Mouse (Mus musculus): ENCODE measurements around the gene Sec14l1. TPM values are rescaled to one million over a fixed set of nuclear protein-coding genes. Genes with fewer than 3 reads are reported as not detected.
A peak's percentile ranks its signal among the peaks of the same experiment; 100 is the strongest.

The Sec14l1 gene
- polyA plus RNA-seq, 1 experiment from 2014 or later: 60.7 TPM

DNA sequence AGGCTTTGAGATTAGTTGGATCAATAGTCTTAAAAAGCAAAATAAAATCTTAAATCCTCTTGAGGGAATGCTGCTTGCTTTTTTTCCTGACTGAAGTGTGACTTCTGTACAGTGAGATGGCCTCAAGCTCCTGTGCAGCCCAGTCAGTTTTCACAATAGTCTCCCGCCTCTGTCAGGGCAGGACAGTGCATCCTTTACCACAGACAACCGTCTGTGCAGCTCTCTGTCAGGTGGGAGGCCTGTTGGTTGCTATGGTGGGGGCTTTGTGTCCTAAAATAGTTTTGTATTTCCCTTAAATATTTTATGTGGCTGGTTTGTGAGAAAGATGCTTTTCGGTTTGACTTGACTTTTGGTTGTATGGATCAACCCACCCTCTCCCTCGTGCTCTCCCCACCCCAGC is 3.3 kb downstream of the Sec14l1 start:
- Histone ChIP-seq H3K27me3 (ENCODE audit: control insufficient read depth, insufficient read depth, low read depth, low read length) (no peaks in the 10 kb centered on the region), H3K9ac (ENCODE audit: low read depth, low read length) (peak overlapping the region; percentile 39; the same call in 1 of the 2 replicates), H3K4me3 (ENCODE audit: low read depth, low read length) (no peak overlapping the region), H3K4me2 (ENCODE audit: low read length) (peak overlapping the region; percentile 13; the same call in 1 of the 2 replicates), H3K36me3 (ENCODE audit: control insufficient read depth, insufficient read depth, low read length) (no peaks in the 10 kb centered on the region), H3K4me1 (ENCODE audit: control insufficient read depth, insufficient read depth, low read length) (peaks cover 55% of the 10 kb centered on the region), H3K9me3 (replicated peaks; ENCODE audit: control insufficient read depth, low read length, poor library complexity, severe bottlenecking) (no peaks in the 10 kb centered on the region), H3K27ac (ENCODE audit: low read length) (no peak overlapping the region)
- no peak for ATAC-seq
- 59% methylated on average over 4 of the region's 4 CpGs for WGBS

DNA sequence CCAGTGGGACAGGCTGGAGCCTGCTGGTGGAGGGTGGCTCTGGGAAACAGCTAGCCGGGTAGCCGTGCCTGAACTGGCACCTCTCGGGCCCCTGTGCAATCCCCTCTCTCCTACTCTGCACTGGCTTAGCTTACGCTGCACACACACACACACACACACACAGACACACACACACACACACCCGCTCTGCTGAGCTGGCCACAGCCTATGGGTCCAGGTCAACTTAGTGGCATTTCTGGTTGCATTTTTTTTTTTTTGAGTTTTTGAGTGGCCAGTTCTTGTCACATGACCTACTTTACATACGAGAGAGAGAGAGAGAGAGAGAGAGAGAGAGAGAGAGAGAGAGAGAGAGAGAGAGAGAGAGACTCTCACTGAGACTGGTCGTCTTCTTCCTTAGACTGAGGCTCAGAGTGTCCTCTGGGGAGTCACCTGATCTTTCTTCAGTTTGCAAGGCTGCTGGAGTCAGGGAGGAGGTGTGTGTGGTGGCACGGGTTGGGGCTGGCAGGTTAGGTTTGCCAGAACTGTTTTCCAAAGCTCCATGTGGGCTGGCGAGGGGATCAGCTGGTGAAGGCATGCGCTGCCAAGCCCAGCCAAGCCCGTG is 3.9 kb downstream of the Sec14l1 start:
- WGBS: 33% methylated on average over 11 of the region's 11 CpGs

DNA sequence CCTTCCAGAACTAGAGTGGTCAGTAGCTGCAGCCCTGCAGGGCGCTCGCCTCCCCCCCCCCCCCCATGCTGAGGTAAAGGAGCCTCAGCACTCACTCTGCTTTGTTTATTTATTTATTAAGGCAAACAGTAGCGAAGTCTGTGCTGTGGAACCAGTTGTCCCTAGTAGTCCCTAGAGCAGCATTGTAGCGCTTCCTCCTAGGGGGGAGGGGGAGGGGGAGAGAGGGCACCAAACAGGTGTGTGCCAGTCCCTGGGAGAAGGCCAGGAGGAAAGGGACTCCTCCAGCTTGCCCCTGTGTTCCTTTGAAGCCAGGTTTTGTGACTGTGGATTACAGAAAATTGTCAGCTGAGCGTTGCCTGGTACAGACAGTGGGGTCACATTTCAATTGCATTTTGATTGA is 4.8 kb downstream of the Sec14l1 start:
- Histone ChIP-seq H3K4me3 (ENCODE audit: low read depth, low read length) (no peak overlapping the region), H3K4me2 (ENCODE audit: low read length) (no peak overlapping the region), H3K4me1 (ENCODE audit: control insufficient read depth, insufficient read depth, low read length) (peaks cover 58% of the 10 kb centered on the region), H3K36me3 (ENCODE audit: control insufficient read depth, insufficient read depth, low read length) (no peaks in the 10 kb centered on the region), H3K9ac (ENCODE audit: low read depth, low read length) (no peak overlapping the region), H3K9me3 (replicated peaks; ENCODE audit: control insufficient read depth, low read length, poor library complexity, severe bottlenecking) (no peaks in the 10 kb centered on the region), H3K27me3 (ENCODE audit: control insufficient read depth, insufficient read depth, low read depth, low read length) (no peaks in the 10 kb centered on the region), H3K27ac (ENCODE audit: low read length) (no peak overlapping the region)
- WGBS: 59% methylated on average over 5 of the region's 5 CpGs
- no peak for ATAC-seq

More for the DNA sequence above, 3.9 kb downstream of the Sec14l1 start:
- Histone ChIP-seq H3K36me3 (ENCODE audit: control insufficient read depth, insufficient read depth, low read length) (no peaks in the 10 kb centered on the region), H3K4me3 (ENCODE audit: low read depth, low read length) (no peak overlapping the region), H3K9me3 (replicated peaks; ENCODE audit: control insufficient read depth, low read length, poor library complexity, severe bottlenecking) (no peaks in the 10 kb centered on the region), H3K27me3 (ENCODE audit: control insufficient read depth, insufficient read depth, low read depth, low read length) (no peaks in the 10 kb centered on the region), H3K9ac (ENCODE audit: low read depth, low read length) (peak overlapping the region; percentile 39; the same call in 1 of the 2 replicates), H3K27ac (ENCODE audit: low read length) (no peak overlapping the region), H3K4me1 (ENCODE audit: control insufficient read depth, insufficient read depth, low read length) (peaks cover 60% of the 10 kb centered on the region), H3K4me2 (ENCODE audit: low read length) (peak overlapping the region; percentile 13; the same call in 1 of the 2 replicates)
- ATAC-seq: no peak

DNA sequence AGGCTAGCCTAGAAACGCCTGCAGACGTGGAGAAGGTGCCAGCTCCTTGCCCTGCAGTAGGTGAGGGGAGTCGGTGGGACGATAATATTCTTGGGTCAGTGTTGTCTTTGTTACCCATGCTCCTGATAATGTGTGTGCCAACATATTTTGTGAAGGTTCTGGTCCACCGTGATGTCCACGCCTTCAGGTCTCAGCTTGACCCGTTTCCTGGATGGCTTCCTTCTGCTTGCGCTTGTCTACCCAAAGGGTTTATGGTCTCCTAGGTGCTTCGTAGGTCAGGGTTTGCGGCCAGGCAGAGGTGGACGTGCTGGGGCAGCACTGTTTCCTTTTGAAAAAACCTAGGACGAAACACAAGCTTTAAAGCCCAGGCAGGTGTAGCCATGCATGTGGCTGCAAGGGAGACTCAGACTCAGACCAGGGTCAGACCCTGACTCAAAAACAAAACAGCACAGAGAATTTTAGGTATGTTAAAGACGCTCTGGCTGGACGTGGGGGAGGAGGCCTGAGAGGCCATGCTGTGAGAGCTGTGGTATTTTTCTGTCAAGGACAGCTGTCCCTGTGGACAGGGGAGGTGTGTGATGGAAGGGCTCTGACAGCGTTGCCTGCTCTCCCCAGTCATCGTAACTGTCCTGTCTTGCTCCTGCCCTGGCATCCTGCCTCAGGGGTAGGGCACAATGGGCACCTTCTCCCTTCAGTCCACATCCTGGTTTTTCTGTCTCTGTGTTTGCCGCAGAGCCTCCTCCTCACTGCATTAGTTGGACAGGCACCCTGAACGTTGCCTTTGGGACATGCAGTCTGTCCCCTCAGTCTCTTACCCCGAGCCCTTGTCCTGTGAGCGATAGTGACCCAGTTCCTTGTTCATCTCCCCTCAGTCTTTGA is 5.6 kb downstream of the Sec14l1 start:
- Histone ChIP-seq H3K4me1 (ENCODE audit: control insufficient read depth, insufficient read depth, low read length) (peaks cover 58% of the 10 kb centered on the region), H3K27ac (ENCODE audit: low read length) (no peak overlapping the region), H3K36me3 (ENCODE audit: control insufficient read depth, insufficient read depth, low read length) (no peaks in the 10 kb centered on the region), H3K9ac (ENCODE audit: low read depth, low read length) (peak overlapping the region; percentile 45), H3K27me3 (ENCODE audit: control insufficient read depth, insufficient read depth, low read depth, low read length) (no peaks in the 10 kb centered on the region), H3K9me3 (replicated peaks; ENCODE audit: control insufficient read depth, low read length, poor library complexity, severe bottlenecking) (no peaks in the 10 kb centered on the region), H3K4me3 (ENCODE audit: low read depth, low read length) (no peak overlapping the region), H3K4me2 (ENCODE audit: low read length) (0 out of 2 replicates have a peak overlapping the region, but pooled peaks have one; percentile 3)
- 54% methylated on average over 20 of the region's 20 CpGs for WGBS
- ATAC-seq: no peak

DNA sequence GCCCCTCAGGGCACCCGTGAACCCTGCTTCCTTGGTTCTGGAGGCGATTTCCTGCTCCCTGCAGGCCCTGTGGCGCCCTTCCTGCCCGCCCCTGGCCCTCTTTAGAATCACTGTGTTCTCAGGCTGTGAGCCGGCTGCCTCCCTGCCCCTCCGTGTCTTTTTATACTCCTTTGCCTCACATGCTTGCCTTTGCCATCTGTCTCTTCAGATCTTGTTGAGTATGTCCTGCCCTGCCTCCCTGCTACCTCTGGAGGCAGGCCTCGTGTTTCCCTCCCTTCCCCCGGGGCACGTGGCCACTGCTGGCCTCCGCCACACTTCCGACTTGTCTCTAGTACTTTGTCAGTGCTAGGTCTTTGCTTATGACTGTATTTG is 6.2 kb downstream of the Sec14l1 start:
- H3K4me1 ChIP-seq (ENCODE audit: control insufficient read depth, insufficient read depth, low read length): peaks cover 54% of the 10 kb centered on the region
- no peak overlapping the region for H3K4me3 ChIP-seq (ENCODE audit: low read depth, low read length)
- no peak overlapping the region for H3K27ac ChIP-seq (ENCODE audit: low read length)
- no peaks in the 10 kb centered on the region for H3K27me3 ChIP-seq (ENCODE audit: control insufficient read depth, insufficient read depth, low read depth, low read length)
- 0 out of 2 replicates have a peak overlapping the region, but pooled peaks have one; percentile 3 for H3K4me2 ChIP-seq (ENCODE audit: low read length)
- H3K9ac ChIP-seq (ENCODE audit: low read depth, low read length): peak overlapping the region; percentile 45; the same call in 1 of the 2 replicates
- ATAC-seq: no peak
- 41% methylated on average over 11 of the region's 11 CpGs for WGBS
- H3K9me3 ChIP-seq (replicated peaks; ENCODE audit: control insufficient read depth, low read length, poor library complexity, severe bottlenecking): no peaks in the 10 kb centered on the region
- no peaks in the 10 kb centered on the region for H3K36me3 ChIP-seq (ENCODE audit: control insufficient read depth, insufficient read depth, low read length)

DNA sequence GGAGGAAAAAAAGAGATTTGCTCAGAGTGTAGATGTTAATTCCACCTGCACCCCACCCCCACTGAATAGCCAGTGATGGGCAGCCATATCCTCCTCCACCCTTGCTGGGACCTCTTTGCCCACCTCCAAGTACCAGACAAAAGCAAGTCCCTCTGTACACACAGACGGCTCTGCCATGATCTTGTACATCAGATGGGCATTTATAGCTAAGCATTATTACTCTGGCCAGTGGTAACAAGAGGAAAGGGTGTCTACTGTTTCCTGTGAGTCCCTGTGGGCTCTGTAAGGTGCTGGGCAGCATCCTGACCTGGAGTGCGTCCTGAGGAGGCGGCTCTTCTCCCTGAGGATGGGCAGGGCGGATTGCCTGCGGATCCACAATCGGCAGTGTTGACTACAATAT is 7.0 kb downstream of the Sec14l1 start:
- Histone ChIP-seq H3K4me1 (ENCODE audit: control insufficient read depth, insufficient read depth, low read length) (peaks cover 46% of the 10 kb centered on the region), H3K9ac (ENCODE audit: low read depth, low read length) (no peak overlapping the region), H3K27me3 (ENCODE audit: control insufficient read depth, insufficient read depth, low read depth, low read length) (no peaks in the 10 kb centered on the region), H3K27ac (ENCODE audit: low read length) (no peak overlapping the region), H3K36me3 (ENCODE audit: control insufficient read depth, insufficient read depth, low read length) (no peaks in the 10 kb centered on the region), H3K4me3 (ENCODE audit: low read depth, low read length) (no peak overlapping the region), H3K9me3 (replicated peaks; ENCODE audit: control insufficient read depth, low read length, poor library complexity, severe bottlenecking) (no peaks in the 10 kb centered on the region), H3K4me2 (ENCODE audit: low read length) (no peak overlapping the region)
- ATAC-seq: no peak
- 85% methylated on average over 6 of the region's 6 CpGs for WGBS

DNA sequence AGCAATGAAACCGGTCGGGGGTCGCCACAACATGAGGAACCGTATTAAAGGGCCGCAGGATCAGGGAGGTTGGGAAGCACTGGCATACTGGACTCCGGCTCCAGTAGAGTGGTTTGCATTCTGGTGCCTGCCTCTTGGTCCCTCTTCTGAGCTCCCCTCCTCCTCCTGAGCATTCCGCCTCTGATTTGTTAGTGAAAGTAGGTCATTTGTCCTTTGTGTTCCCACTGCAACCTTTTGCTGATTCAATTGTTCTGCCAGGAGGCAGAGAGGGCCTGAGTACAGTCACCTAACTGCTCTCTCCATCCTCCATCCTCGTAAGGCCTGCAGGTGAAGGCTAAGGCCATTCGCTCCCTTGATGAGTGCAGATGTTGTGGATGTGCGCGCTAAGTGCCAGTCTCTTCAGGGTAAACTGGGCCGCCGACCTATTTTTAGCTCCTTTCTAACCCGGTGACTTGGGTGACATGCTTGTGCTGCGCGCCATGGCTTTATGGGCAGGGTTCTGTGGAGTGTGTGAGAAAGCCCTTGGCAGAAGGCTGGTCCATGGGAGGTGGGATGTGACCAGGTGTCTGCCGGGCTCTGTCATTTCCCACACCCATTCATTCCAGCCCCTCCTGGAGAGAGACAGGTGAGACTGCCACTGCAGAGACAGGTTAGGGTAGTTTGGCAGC is 8.6 kb downstream of the Sec14l1 start:
- Histone ChIP-seq H3K4me1 (ENCODE audit: control insufficient read depth, insufficient read depth, low read length) (peaks cover 44% of the 10 kb centered on the region), H3K36me3 (ENCODE audit: control insufficient read depth, insufficient read depth, low read length) (no peaks in the 10 kb centered on the region; the same call in 1 of the 2 replicates), H3K27me3 (ENCODE audit: control insufficient read depth, insufficient read depth, low read depth, low read length) (no peaks in the 10 kb centered on the region), H3K4me3 (ENCODE audit: low read depth, low read length) (no peak overlapping the region), H3K27ac (ENCODE audit: low read length) (no peak overlapping the region), H3K9ac (ENCODE audit: low read depth, low read length) (peak overlapping the region; percentile 8; the same call in 1 of the 2 replicates), H3K9me3 (replicated peaks; ENCODE audit: control insufficient read depth, low read length, poor library complexity, severe bottlenecking) (no peaks in the 10 kb centered on the region), H3K4me2 (ENCODE audit: low read length) (no peak overlapping the region)
- 80% methylated on average over 17 of the region's 17 CpGs for WGBS
- no peak for ATAC-seq

DNA sequence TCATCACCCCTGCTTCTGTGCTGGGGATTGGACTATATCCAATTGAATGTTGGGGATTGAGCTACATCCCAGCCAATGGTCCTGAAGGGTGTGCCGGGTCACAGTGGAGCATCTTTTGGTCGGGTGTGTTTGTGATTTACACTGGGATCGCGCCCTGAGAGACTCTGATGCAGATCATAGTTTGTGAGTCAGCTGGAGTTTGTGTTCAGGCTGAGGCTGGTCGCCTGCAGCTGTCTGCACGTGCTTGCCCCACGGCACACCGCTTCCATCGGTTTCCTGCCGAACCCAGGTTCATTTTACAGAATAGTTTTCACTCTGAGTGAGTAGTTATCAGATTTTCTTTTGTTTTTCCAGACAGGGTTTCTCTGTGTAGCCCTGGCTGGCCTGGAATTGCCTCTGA is 9.6 kb downstream of the Sec14l1 start:
- Histone ChIP-seq H3K4me1 (ENCODE audit: control insufficient read depth, insufficient read depth, low read length) (peaks cover 36% of the 10 kb centered on the region), H3K36me3 (ENCODE audit: control insufficient read depth, insufficient read depth, low read length) (no peaks in the 10 kb centered on the region; the same call in 1 of the 2 replicates), H3K4me2 (ENCODE audit: low read length) (no peak overlapping the region), H3K9me3 (replicated peaks; ENCODE audit: control insufficient read depth, low read length, poor library complexity, severe bottlenecking) (no peaks in the 10 kb centered on the region), H3K9ac (ENCODE audit: low read depth, low read length) (no peak overlapping the region), H3K27me3 (ENCODE audit: control insufficient read depth, insufficient read depth, low read depth, low read length) (no peaks in the 10 kb centered on the region), H3K4me3 (ENCODE audit: low read depth, low read length) (no peak overlapping the region), H3K27ac (ENCODE audit: low read length) (no peak overlapping the region)
- 80% methylated on average over 10 of the region's 10 CpGs for WGBS
- ATAC-seq: no peak
